Mouse (Mus musculus): ENCODE measurements around the gene Efr3b.

DNA sequence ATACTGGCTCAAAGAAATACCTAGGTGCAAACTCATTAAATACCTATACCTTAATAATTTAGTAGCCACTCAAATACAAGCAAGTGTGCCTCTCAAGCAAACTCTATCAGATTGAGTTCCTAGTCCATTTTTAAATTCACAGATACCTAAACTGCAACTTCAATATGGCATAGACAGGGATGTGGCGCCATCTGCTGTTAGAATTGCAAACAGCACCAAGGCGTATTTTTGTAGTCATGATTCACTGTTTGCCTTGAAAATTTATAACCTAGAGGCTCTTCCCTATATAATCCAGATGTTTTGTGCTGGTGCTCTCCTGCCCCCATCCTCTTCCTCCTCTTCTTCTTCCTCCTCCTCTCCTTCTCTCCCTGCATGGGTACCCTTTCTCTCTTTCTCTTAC lies 41.6 kb upstream of the Efr3b start:
- TF ChIP-seq CTCF (IDR thresholded peaks at IDR 0.05; ENCODE audit: low read depth, low read length), result peak; percentile 73
- no peak for TF ChIP-seq TAL1 (conservative IDR thresholded peaks at IDR 0.05; ENCODE audit: low read depth, low read length)
